Mouse (Mus musculus): ENCODE measurements at regions not wholly inside any gene's neighbourhood (a gene's known extent, or its start where the extent isn't known, plus 50 kb on each side); places are given as distances from the start of the nearest gene placed in this dataset.
A peak's percentile ranks its signal among the peaks of the same experiment; 100 is the strongest.

GRCm38 (mm10) chr13:70311226-70312055, 326.0 kb downstream of the Ice1 start:
- H3K4me2 ChIP-seq (replicated peaks), result no peak overlapping the region
- ATAC-seq (ENCODE audit: insufficient number of reproducible peaks, low FRiP score, low TSS enrichment, low read depth), result no peak
- H3K9ac ChIP-seq, result no peak overlapping the region
- 53% methylated on average over 14 of the region's 14 CpGs for WGBS
- H3K27ac ChIP-seq (replicated peaks), result no peak overlapping the region
- H3K36me3 ChIP-seq, result no peaks in the 10 kb centered on the region
- no peaks in the 10 kb centered on the region for H3K27me3 ChIP-seq
- H3K4me1 ChIP-seq, result peaks cover 7% of the 10 kb centered on the region; the same call in 1 of the 2 replicates
- no peak overlapping the region for H3K4me3 ChIP-seq (replicated peaks)
- H3K9me3 ChIP-seq (replicated peaks), result no peaks in the 10 kb centered on the region

GRCm38 (mm10) chr13:70313205-70313604, 324.2 kb downstream of the Ice1 start:
- ATAC-seq (ENCODE audit: insufficient number of reproducible peaks, low FRiP score, low TSS enrichment, low read depth), result no peak
- no peak overlapping the region for H3K4me2 ChIP-seq (replicated peaks)

GRCm38 (mm10) chr13:70323537-70323936, 313.9 kb downstream of the Ice1 start:
- no peak overlapping the region for H3K4me2 ChIP-seq (replicated peaks)
- no peaks in the 10 kb centered on the region for H3K36me3 ChIP-seq
- no peaks in the 10 kb centered on the region for H3K9me3 ChIP-seq (replicated peaks)
- no peak overlapping the region for H3K9ac ChIP-seq
- H3K4me1 ChIP-seq, result no peaks in the 10 kb centered on the region
- no peak overlapping the region for H3K4me3 ChIP-seq (replicated peaks)
- H3K27me3 ChIP-seq, result no peaks in the 10 kb centered on the region
- WGBS, result 47% methylated on average over 1 of the region's 1 CpGs
- ATAC-seq (ENCODE audit: insufficient number of reproducible peaks, low FRiP score, low TSS enrichment, low read depth), result no peak
- no peak overlapping the region for H3K27ac ChIP-seq (replicated peaks)

More at GRCm38 (mm10) chr13:70313205-70313604, 324.2 kb downstream of the Ice1 start:
- 60% methylated on average over 2 of the region's 2 CpGs for WGBS
- peaks cover 7% of the 10 kb centered on the region; the same call in 1 of the 2 replicates for H3K4me1 ChIP-seq
- no peak overlapping the region for H3K9ac ChIP-seq
- H3K9me3 ChIP-seq (replicated peaks), result no peaks in the 10 kb centered on the region
- H3K4me3 ChIP-seq (replicated peaks), result no peak overlapping the region
- H3K36me3 ChIP-seq, result no peaks in the 10 kb centered on the region
- H3K27ac ChIP-seq (replicated peaks), result no peak overlapping the region
- H3K27me3 ChIP-seq, result no peaks in the 10 kb centered on the region

GRCm38 (mm10) chr13:70336069-70336468, 301.4 kb downstream of the Ice1 start:
- Histone ChIP-seq H3K4me2 (replicated peaks) (no peak overlapping the region), H3K4me3 (replicated peaks) (no peak overlapping the region), H3K36me3 (no peaks in the 10 kb centered on the region), H3K9ac (no peak overlapping the region), H3K4me1 (0 out of 2 replicates have a peak, but pooled peaks cover 2% of the 10 kb centered on the region), H3K27me3 (no peaks in the 10 kb centered on the region; the same call in 1 of the 2 replicates), H3K27ac (replicated peaks) (no peak overlapping the region), H3K9me3 (replicated peaks) (no peaks in the 10 kb centered on the region)
- no peak for ATAC-seq (ENCODE audit: insufficient number of reproducible peaks, low FRiP score, low TSS enrichment, low read depth)
- WGBS, result 36% methylated on average over 4 of the region's 4 CpGs

GRCm38 (mm10) chr13:70340437-70340836, 297.0 kb downstream of the Ice1 start:
- H3K4me2 ChIP-seq (replicated peaks), result no peak overlapping the region
- H3K9me3 ChIP-seq (replicated peaks), result no peaks in the 10 kb centered on the region
- H3K4me3 ChIP-seq (replicated peaks), result no peak overlapping the region
- no peak overlapping the region for H3K27ac ChIP-seq (replicated peaks)
- no peak overlapping the region for H3K9ac ChIP-seq
- WGBS, result 66% methylated on average over 3 of the region's 3 CpGs
- no peak for ATAC-seq (ENCODE audit: insufficient number of reproducible peaks, low FRiP score, low TSS enrichment, low read depth)
- no peaks in the 10 kb centered on the region; the same call in 1 of the 2 replicates for H3K27me3 ChIP-seq
- 0 out of 2 replicates have a peak, but pooled peaks cover 2% of the 10 kb centered on the region for H3K4me1 ChIP-seq
- no peaks in the 10 kb centered on the region for H3K36me3 ChIP-seq

- H3K9ac ChIP-seq, result no peak overlapping the region
- H3K4me1 ChIP-seq, result no peaks in the 10 kb centered on the region
- no peaks in the 10 kb centered on the region for H3K9me3 ChIP-seq (replicated peaks)
- no peak overlapping the region for H3K4me2 ChIP-seq (replicated peaks)
- 83% methylated on average over 1 of the region's 1 CpGs for WGBS
- no peaks in the 10 kb centered on the region; the same call in 1 of the 2 replicates for H3K27me3 ChIP-seq
- no peak overlapping the region for H3K4me3 ChIP-seq (replicated peaks)
- ATAC-seq (ENCODE audit: insufficient number of reproducible peaks, low FRiP score, low TSS enrichment, low read depth), result peak; percentile 7; the same call in 1 of the 2 replicates
- H3K27ac ChIP-seq (replicated peaks), result no peak overlapping the region
- no peaks in the 10 kb centered on the region for H3K36me3 ChIP-seq
Measured at GRCm38 (mm10) chr13:70343191-70343734, 294.2 kb downstream of the Ice1 start.

- no peaks in the 10 kb centered on the region for H3K27me3 ChIP-seq
- whole genome bisulfite sequencing, result 44% methylated on average over 2 of the region's 2 CpGs
- no peak overlapping the region for H3K4me2 ChIP-seq (replicated peaks)
Measured at GRCm38 (mm10) chr13:70343911-70344310, 293.5 kb downstream of the Ice1 start.

GRCm38 (mm10) chr13:70344311-70344710, 293.1 kb downstream of the Ice1 start:
- no peaks in the 10 kb centered on the region for H3K4me1 ChIP-seq
- 50% methylated on average over 5 of the region's 5 CpGs for WGBS
- no peaks in the 10 kb centered on the region for H3K36me3 ChIP-seq
- H3K9me3 ChIP-seq (replicated peaks), result no peaks in the 10 kb centered on the region
- no peak overlapping the region for H3K4me3 ChIP-seq (replicated peaks)
- H3K4me2 ChIP-seq (replicated peaks), result no peak overlapping the region
- no peaks in the 10 kb centered on the region for H3K27me3 ChIP-seq
- H3K9ac ChIP-seq, result no peak overlapping the region
- no peak for ATAC-seq (ENCODE audit: insufficient number of reproducible peaks, low FRiP score, low TSS enrichment, low read depth)
- no peak overlapping the region for H3K27ac ChIP-seq (replicated peaks)

More at GRCm38 (mm10) chr13:70343911-70344310, 293.5 kb downstream of the Ice1 start:
- Histone ChIP-seq H3K9me3 (replicated peaks) (no peaks in the 10 kb centered on the region), H3K9ac (no peak overlapping the region), H3K36me3 (no peaks in the 10 kb centered on the region), H3K4me1 (no peaks in the 10 kb centered on the region), H3K4me3 (replicated peaks) (no peak overlapping the region), H3K27ac (replicated peaks) (no peak overlapping the region)
- no peak for ATAC-seq (ENCODE audit: insufficient number of reproducible peaks, low FRiP score, low TSS enrichment, low read depth)

- 82% methylated on average over 4 of the region's 4 CpGs for WGBS
Measured at GRCm38 (mm10) chr13:70348456-70348855, 289.0 kb downstream of the Ice1 start.

GRCm38 (mm10) chr13:70348965-70349364, 288.5 kb downstream of the Ice1 start:
- H3K9ac ChIP-seq, result no peak overlapping the region
- H3K27ac ChIP-seq (replicated peaks), result no peak overlapping the region
- no peaks in the 10 kb centered on the region for H3K4me1 ChIP-seq
- ATAC-seq (ENCODE audit: insufficient number of reproducible peaks, low FRiP score, low TSS enrichment, low read depth), result no peak
- H3K36me3 ChIP-seq, result no peaks in the 10 kb centered on the region
- no peaks in the 10 kb centered on the region for H3K27me3 ChIP-seq
- WGBS, result 56% methylated on average over 2 of the region's 2 CpGs
- H3K9me3 ChIP-seq (replicated peaks), result no peaks in the 10 kb centered on the region
- H3K4me3 ChIP-seq (replicated peaks), result no peak overlapping the region
- no peak overlapping the region for H3K4me2 ChIP-seq (replicated peaks)

More at GRCm38 (mm10) chr13:70348456-70348855, 289.0 kb downstream of the Ice1 start:
- no peaks in the 10 kb centered on the region for H3K27me3 ChIP-seq
- H3K4me1 ChIP-seq, result no peaks in the 10 kb centered on the region
- H3K36me3 ChIP-seq, result no peaks in the 10 kb centered on the region
- no peak overlapping the region for H3K9ac ChIP-seq
- H3K4me2 ChIP-seq (replicated peaks), result no peak overlapping the region
- H3K27ac ChIP-seq (replicated peaks), result no peak overlapping the region
- H3K9me3 ChIP-seq (replicated peaks), result no peaks in the 10 kb centered on the region
- no peak overlapping the region for H3K4me3 ChIP-seq (replicated peaks)
- ATAC-seq (ENCODE audit: insufficient number of reproducible peaks, low FRiP score, low TSS enrichment, low read depth), result no peak

GRCm38 (mm10) chr13:70369647-70370046, 267.8 kb downstream of the Ice1 start:
- no peaks in the 10 kb centered on the region for H3K27me3 ChIP-seq
- H3K9me3 ChIP-seq (replicated peaks), result no peaks in the 10 kb centered on the region
- no peak overlapping the region for H3K4me3 ChIP-seq (replicated peaks)
- H3K36me3 ChIP-seq, result no peaks in the 10 kb centered on the region
- H3K4me2 ChIP-seq (replicated peaks), result no peak overlapping the region
- no peak overlapping the region for H3K27ac ChIP-seq (replicated peaks)
- no peak for ATAC-seq (ENCODE audit: insufficient number of reproducible peaks, low FRiP score, low TSS enrichment, low read depth)
- no peaks in the 10 kb centered on the region for H3K4me1 ChIP-seq
- 70% methylated on average over 2 of the region's 2 CpGs for WGBS
- H3K9ac ChIP-seq, result no peak overlapping the region
